Comparison of ENCODE assay signal across 12 mouse cellular contexts in genomic region chr19:12464127-12464526, GRCm38 (mm10). TPM values are rescaled to one million over a fixed set of nuclear protein-coding genes. Genes with fewer than 3 reads are reported as not detected.
DNase-seq lines count a peak whose midpoint lies in the region; ATAC-seq and TF ChIP-seq lines count a peak whose summit lies in the region.
"Had no signal": no experiment of that assay in that cellular context is flagged by ENCODE, and none has a peak within 500 bp of the region (broad histone marks: within the 10 kb centered on the region; RNA-seq: fewer than 3 reads in every experiment).

No protein-coding gene starts in this region.

- no peak for TF ChIP-seq RAD21 in MEL (IDR thresholded peaks at IDR 0.05; ENCODE audit: low read depth, low read length)

- DNase-seq in 3T3-L1 (ENCODE audit: low read depth, low spot score): peak; percentile 60
- peak; percentile 79 for DNase-seq in MEL (ENCODE audit: low read depth, low spot score)
- no peak for DNase-seq in cerebellum, adult 2 months
- DNase-seq in gastrocnemius, postnatal 36 days: no peak
- DNase-seq in left cerebral cortex, postnatal 36 days (ENCODE audit: low spot score in 2 of 2): no peak
- DNase-seq: left cerebral cortex, postnatal 4 days; thymus, postnatal 36 days had no signal

- peaks cover 10% of the 10 kb centered on the region for H3K36me3 ChIP-seq in intestine, postnatal 0 days (ENCODE audit: control insufficient read depth, insufficient read depth)
- peaks cover 12% of the 10 kb centered on the region for H3K36me3 ChIP-seq in intestine, embryonic 15.5 days
- H3K36me3 ChIP-seq in MEL (ENCODE audit: control insufficient read depth in 1 of 2, insufficient read depth in 2 of 2, low read length in 2 of 2): peaks cover 0 to 9% of the 10 kb centered on the region in 2 experiments; a peak in 2 of 4 replicates
- no peaks in the 10 kb centered on the region; the same call in 1 of the 2 replicates for H3K36me3 ChIP-seq in macrophage (ENCODE audit: inconsistent target)

- ATAC-seq in intestine, postnatal 0 days: no peak
- no peak for ATAC-seq in intestine, embryonic 15.5 days

- H3K27me3 ChIP-seq in intestine, postnatal 0 days (replicated peaks; ENCODE audit: control insufficient read depth, insufficient read depth, low read length): no peaks in the 10 kb centered on the region
- no peaks in the 10 kb centered on the region for H3K27me3 ChIP-seq in intestine, embryonic 15.5 days (replicated peaks)
- H3K27me3 ChIP-seq in MEL (ENCODE audit: control insufficient read depth in 1 of 2, insufficient read depth in 2 of 2, low read length in 2 of 2): no peaks in the 10 kb centered on the region
- no peaks in the 10 kb centered on the region for H3K27me3 ChIP-seq in cerebellum, adult 2 months (ENCODE audit: control insufficient read depth, insufficient read depth, low read length)
- H3K27me3 ChIP-seq: embryonic facial prominence, embryonic 13.5 days had no signal

- H3K79me2 ChIP-seq in MEL (ENCODE audit: control insufficient read depth, insufficient read depth, low read length, poor library complexity) (no peaks in the 10 kb centered on the region), macrophage (ENCODE audit: inconsistent target) (peaks cover 93% of the 10 kb centered on the region)

- TF ChIP-seq EP300 in MEL (IDR thresholded peaks at IDR 0.05; ENCODE audit: low read depth in 1 of 2, low read length in 2 of 2): peak in 1 of 2 experiments; percentile 21; a peak in 1 of 4 replicates

- WGBS in intestine, postnatal 0 days: 68% methylated on average over 5 of the region's 5 CpGs
- 57% methylated on average over 5 of the region's 5 CpGs for WGBS in intestine, embryonic 15.5 days
- WGBS in macrophage (ENCODE audit: missing documents): 0% methylated on average over 2 of the region's 5 CpGs
- WGBS in cerebellum, adult 2 months: 86% methylated on average over 5 of the region's 5 CpGs

- H3K4me1 ChIP-seq in intestine, postnatal 0 days (replicated peaks; ENCODE audit: control insufficient read depth, insufficient read depth, low read length): no peaks in the 10 kb centered on the region
- no peaks in the 10 kb centered on the region for H3K4me1 ChIP-seq in intestine, embryonic 15.5 days (replicated peaks)
- H3K4me1 ChIP-seq in MEL (ENCODE audit: control insufficient read depth in 1 of 2, insufficient read depth in 2 of 2, low read length in 2 of 2): peaks cover 3 to 4% of the 10 kb centered on the region in 2 experiments; a peak in 2 of 4 replicates
- no peaks in the 10 kb centered on the region for H3K4me1 ChIP-seq in cerebellum, adult 2 months (ENCODE audit: control insufficient read depth, insufficient read depth, low read length)

- 0 out of 2 replicates have a peak overlapping the region, but pooled peaks have one; percentile 3 for H3K9ac ChIP-seq in intestine, postnatal 0 days (ENCODE audit: low read depth, low read length)
- no peak overlapping the region for H3K9ac ChIP-seq in intestine, embryonic 15.5 days
- no peak overlapping the region for H3K9ac ChIP-seq in MEL (ENCODE audit: control insufficient read depth, low read depth, low read length, poor library complexity, severe bottlenecking)
- H3K9ac ChIP-seq: embryonic facial prominence, embryonic 13.5 days had no signal

- H3K4me2 ChIP-seq in intestine, postnatal 0 days (replicated peaks; ENCODE audit: low read depth): no peak overlapping the region
- H3K4me2 ChIP-seq in intestine, embryonic 15.5 days (replicated peaks): no peak overlapping the region
- H3K4me2 ChIP-seq: embryonic facial prominence, embryonic 13.5 days had no signal

- no peak overlapping the region for H3K27ac ChIP-seq in intestine, postnatal 0 days (ENCODE audit: low read depth, low read length)
- no peak overlapping the region for H3K27ac ChIP-seq in intestine, embryonic 15.5 days
- H3K27ac ChIP-seq in MEL (ENCODE audit: control insufficient read depth, low read depth, low read length) (peak overlapping the region; percentile 35; the same call in 1 of the 2 replicates), macrophage (peak overlapping the region; percentile 99)
- no peak overlapping the region for H3K27ac ChIP-seq in cerebellum, adult 2 months (ENCODE audit: insufficient read depth, low read length)
- H3K27ac ChIP-seq: embryonic facial prominence, embryonic 13.5 days had no signal

- intact Hi-C loops in gastrocnemius, postnatal 36 days (cut with DNase I): loop anchor here (5.0 kb wide), 1 partner anchor 133 kb away; the partner anchor contains the start of gene Gm4952
- intact Hi-C loops in left cerebral cortex, postnatal 36 days (cut with DNase I): no loop called here

- H3K4me3 ChIP-seq in intestine, postnatal 0 days (ENCODE audit: low read depth, low read length): no peak overlapping the region
- no peak overlapping the region for H3K4me3 ChIP-seq in intestine, embryonic 15.5 days (replicated peaks)
- H3K4me3 ChIP-seq in MEL (ENCODE audit: control insufficient read depth in 1 of 2, insufficient read depth in 1 of 2, low read depth in 2 of 2, low read length in 2 of 2) (no peak overlapping the region), macrophage (ENCODE audit: inconsistent target) (peak overlapping the region; percentile 72)
- no peak overlapping the region for H3K4me3 ChIP-seq in cerebellum, adult 2 months (replicated peaks; ENCODE audit: insufficient read depth, low read depth, low read length)
- H3K4me3 ChIP-seq: embryonic facial prominence, embryonic 13.5 days had no signal

- TF ChIP-seq POLR2A in MEL (IDR thresholded peaks at IDR 0.05; ENCODE audit: control insufficient read depth in 1 of 2, insufficient read depth in 1 of 2, low read depth in 1 of 2, low read length in 2 of 2, poor library complexity in 1 of 2): no peak
- TF ChIP-seq POLR2A in cerebellum, adult 2 months (IDR thresholded peaks at IDR 0.05; ENCODE audit: borderline replicate concordance, insufficient read depth, low read length): no peak

- no peaks in the 10 kb centered on the region for H3K9me3 ChIP-seq in intestine, postnatal 0 days (ENCODE audit: control insufficient read depth)
- no peaks in the 10 kb centered on the region for H3K9me3 ChIP-seq in intestine, embryonic 15.5 days
- H3K9me3 ChIP-seq in MEL (replicated peaks; ENCODE audit: insufficient read depth, low read length): no peaks in the 10 kb centered on the region
- H3K9me3 ChIP-seq: embryonic facial prominence, embryonic 13.5 days had no signal

- TF ChIP-seq CTCF in intestine, postnatal 0 days (IDR thresholded peaks at IDR 0.05; ENCODE audit: low read depth): no peak
- TF ChIP-seq CTCF in MEL (IDR thresholded peaks at IDR 0.05 in 2 of 3, conservative IDR thresholded peaks at IDR 0.05 in 1 of 3; ENCODE audit: control insufficient read depth in 1 of 3, insufficient read depth in 1 of 3, low read depth in 2 of 3, low read length in 3 of 3, poor library complexity in 1 of 3, severe bottlenecking in 1 of 3): no peak
- no peak for TF ChIP-seq CTCF in cerebellum, adult 2 months (IDR thresholded peaks at IDR 0.05; ENCODE audit: borderline replicate concordance, insufficient read depth, low read depth, low read length)

RNA-seq across cellular contexts. Expression of gene Mpeg1, which starts 3.5 kb away (rescaled TPM):
- polyA plus RNA-seq in intestine, postnatal 0 days (2015; fragmentation: Nextera tagmentation; extraction: Ambion mirVana): 2.2 and 2.7 TPM in 2 replicates
- 0.88 and 0.98 TPM in 2 replicates for polyA plus RNA-seq in intestine, embryonic 15.5 days (2015; fragmentation: Nextera tagmentation; extraction: Ambion mirVana)
- total RNA-seq in MEL (2012; rRNA removed): not detected in 2 replicates
- polyA plus RNA-seq in MEL (2012; ENCODE audit: insufficient read depth in 1 of 2, insufficient read length in 2 of 2, low read depth in 1 of 2, low replicate concordance in 2 of 2, missing spikeins in 1 of 2) (under 1 TPM in 1 of 2 experiments, not detected in 1; 0.07 TPM), macrophage (2018) (2,177 to 2,766 TPM (median 2,684 TPM) in 3 replicates)
- total RNA-seq in macrophage (2018; cell fraction: chromatin; rRNA removed): 100 to 1,000 TPM; 252 to 707 (median 456) TPM
- 1,000 to 10,000 TPM; 1,942 to 3,390 (median 2,625) TPM for total RNA-seq in macrophage (2018; cell fraction: cytosol; rRNA removed)
- 1,000 to 10,000 TPM in 25 of 26 experiments, 100 to 1,000 TPM in 1; 793 to 4,386 (median 3,068) TPM for total RNA-seq in macrophage (2018; cell fraction: nucleus; rRNA removed)
- 3.3 and 3.6 TPM in 2 replicates for polyA plus RNA-seq in cerebellum, adult 2 months (2012; rRNA removed)
- total RNA-seq in gastrocnemius, postnatal 36 days (2021): 1 to 10 TPM; 1.1 to 2.7 TPM
- total RNA-seq in left cerebral cortex, postnatal 36 days (2021): 1 to 10 TPM; 7.9 to 8.5 TPM

RNA-seq across cellular contexts. Expression of gene Pfpl, which starts 36.4 kb away (rescaled TPM):
- not detected in 2 replicates for polyA plus RNA-seq in intestine, postnatal 0 days (2015; fragmentation: Nextera tagmentation; extraction: Ambion mirVana)
- not detected in 2 replicates for polyA plus RNA-seq in intestine, embryonic 15.5 days (2015; fragmentation: Nextera tagmentation; extraction: Ambion mirVana)
- total RNA-seq in MEL (2012; rRNA removed): not detected in 2 replicates
- not detected for polyA plus RNA-seq in MEL (2012; ENCODE audit: insufficient read depth in 1 of 2, insufficient read length in 2 of 2, low read depth in 1 of 2, low replicate concordance in 2 of 2, missing spikeins in 1 of 2)
- not detected for total RNA-seq in macrophage (2018; cell fraction: chromatin; rRNA removed)
- not detected for total RNA-seq in macrophage (2018; cell fraction: cytosol; rRNA removed)
- not detected for total RNA-seq in macrophage (2018; cell fraction: nucleus; rRNA removed)
- not detected in 3 replicates for polyA plus RNA-seq in macrophage (2018)
- not detected in 2 replicates for polyA plus RNA-seq in cerebellum, adult 2 months (2012; rRNA removed)
- total RNA-seq in gastrocnemius, postnatal 36 days (2021): not detected
- total RNA-seq in left cerebral cortex, postnatal 36 days (2021): not detected
- total RNA-seq: heart, postnatal 10 days; left cerebral cortex, postnatal 4 days had no signal
- polyA plus RNA-seq: embryonic facial prominence, embryonic 13.5 days had no signal

RNA-seq across cellular contexts. Expression of gene Dtx4, which starts 37.1 kb away (rescaled TPM):
- 4.9 and 5.5 TPM in 2 replicates for polyA plus RNA-seq in intestine, postnatal 0 days (2015; fragmentation: Nextera tagmentation; extraction: Ambion mirVana)
- 15.0 and 15.5 TPM in 2 replicates for polyA plus RNA-seq in intestine, embryonic 15.5 days (2015; fragmentation: Nextera tagmentation; extraction: Ambion mirVana)
- total RNA-seq in MEL (2012; rRNA removed): 2.2 and 3.6 TPM in 2 replicates
- polyA plus RNA-seq in MEL (2012; ENCODE audit: insufficient read depth in 1 of 2, insufficient read length in 2 of 2, low read depth in 1 of 2, low replicate concordance in 2 of 2, missing spikeins in 1 of 2) (1 to 10 TPM in 1 of 2 experiments, not detected in 1; 8.8 TPM), macrophage (2018) (17.5 to 35.6 TPM (median 30.8 TPM) in 3 replicates)
- total RNA-seq in macrophage (2018; cell fraction: chromatin; rRNA removed): 100 to 1,000 TPM in 4 of 26 experiments, 10 to 100 TPM in 14, 1 to 10 TPM in 8; 7.0 to 144 (median 22.3) TPM
- 10 to 100 TPM; 10.2 to 96.6 (median 29.8) TPM for total RNA-seq in macrophage (2018; cell fraction: cytosol; rRNA removed)
- 100 to 1,000 TPM in 3 of 26 experiments, 10 to 100 TPM in 21, 1 to 10 TPM in 2; 8.5 to 133 (median 28.5) TPM for total RNA-seq in macrophage (2018; cell fraction: nucleus; rRNA removed)
- polyA plus RNA-seq in cerebellum, adult 2 months (2012; rRNA removed): 11.4 and 11.5 TPM in 2 replicates
- total RNA-seq in gastrocnemius, postnatal 36 days (2021): 1 to 10 TPM; 5.2 to 5.3 TPM
- total RNA-seq in left cerebral cortex, postnatal 36 days (2021): 10 to 100 TPM; 32.9 to 35.5 TPM

RNA-seq across cellular contexts. Expression of gene Olfr1441, which starts 46.9 kb away (rescaled TPM):
- not detected in 2 replicates for polyA plus RNA-seq in intestine, postnatal 0 days (2015; fragmentation: Nextera tagmentation; extraction: Ambion mirVana)
- not detected in 2 replicates for polyA plus RNA-seq in intestine, embryonic 15.5 days (2015; fragmentation: Nextera tagmentation; extraction: Ambion mirVana)
- not detected in 2 replicates for total RNA-seq in MEL (2012; rRNA removed)
- polyA plus RNA-seq in MEL (2012; ENCODE audit: insufficient read depth in 1 of 2, insufficient read length in 2 of 2, low read depth in 1 of 2, low replicate concordance in 2 of 2, missing spikeins in 1 of 2): under 1 TPM in 1 of 2 experiments, not detected in 1; 0.03 TPM
- total RNA-seq in macrophage (2018; cell fraction: chromatin; rRNA removed): not detected
- total RNA-seq in macrophage (2018; cell fraction: cytosol; rRNA removed): not detected
- not detected for total RNA-seq in macrophage (2018; cell fraction: nucleus; rRNA removed)
- polyA plus RNA-seq in macrophage (2018): not detected in 3 replicates
- not detected in 2 replicates for polyA plus RNA-seq in cerebellum, adult 2 months (2012; rRNA removed)
- not detected for total RNA-seq in gastrocnemius, postnatal 36 days (2021)
- not detected for total RNA-seq in left cerebral cortex, postnatal 36 days (2021)
- total RNA-seq: heart, postnatal 10 days; left cerebral cortex, postnatal 4 days had no signal
- polyA plus RNA-seq: embryonic facial prominence, embryonic 13.5 days had no signal

Comparison
In these comparisons a context has a peak if more than half of its experiments do, and no peak if none do; other contexts are left out.
1. H3K27ac ChIP-seq: peak in MEL (single experiment) and macrophage (single experiment); none in intestine, postnatal 0 days (single experiment), intestine, embryonic 15.5 days (single experiment) and cerebellum, adult 2 months (single experiment).
2. DNase-seq: peak in 3T3-L1 (single experiment) and MEL (single experiment); none in cerebellum, adult 2 months (0 of 2), gastrocnemius, postnatal 36 days (0 of 2) and left cerebral cortex, postnatal 36 days (0 of 2).
3. RNA of gene Mpeg1, which starts 3.5 kb away (polyA plus RNA-seq): 2,177 to 2,766 TPM in macrophage; 3.3 to 3.6 TPM in cerebellum, adult 2 months, 2.2 to 2.7 TPM in intestine, postnatal 0 days, 0.88 to 0.98 TPM in intestine, embryonic 15.5 days and 0.07 TPM in MEL; every median in the first group is over 100 times any median in the second.